Mouse (Mus musculus) liver, embryonic 15.5 days (tissue): ENCODE results near the gene Kdm4b. TPM values are rescaled to one million over a fixed set of nuclear protein-coding genes. Genes with fewer than 3 reads are reported as not detected.

Source experiments
- ATAC-seq: fragments of 200-750 bp; cut with Nextera tagmentation; 2 replicates; pipeline ENCODE4 v1.8.0; 2017; ENCODE audit warnings: moderate number of reproducible peaks, mild to moderate bottlenecking, moderate library complexity; ENCODE audit not compliant: insufficient read depth
- H3K27ac ChIP-seq: fragments of 300-500 bp; sonication (generic); replicated peaks from 2 replicates; pipeline ENCODE4 v1.5.1; 2015; ENCODE audit warnings: mild to moderate bottlenecking, inconsistent platforms
- H3K27me3 ChIP-seq: fragments of 300-500 bp; sonication (generic); 2 replicates; pipeline ENCODE4 v1.6.1; 2015; ENCODE audit warnings: mild to moderate bottlenecking, inconsistent platforms
- H3K36me3 ChIP-seq: fragments of 300-500 bp; sonication (generic); replicated peaks from 2 replicates; pipeline ENCODE4 v1.6.1; 2015; ENCODE audit warnings: moderate library complexity, mild to moderate bottlenecking, inconsistent platforms
- H3K4me1 ChIP-seq: fragments of 300-500 bp; sonication (generic); replicated peaks from 2 replicates; pipeline ENCODE4 v1.6.1; 2015; ENCODE audit warnings: inconsistent platforms
- H3K4me2 ChIP-seq: fragments of 300-500 bp; sonication (generic); 2 replicates; pipeline ENCODE4 v1.6.1; 2015; ENCODE audit warnings: moderate library complexity, mild to moderate bottlenecking, inconsistent platforms
- H3K4me3 ChIP-seq: fragments of 300-500 bp; sonication (generic); replicated peaks from 2 replicates; pipeline ENCODE4 v1.5.1; 2015; ENCODE audit warnings: mild to moderate bottlenecking, inconsistent platforms
- H3K9ac ChIP-seq: fragments of 300-500 bp; sonication (generic); 2 replicates; pipeline ENCODE4 v1.6.1; 2015; ENCODE audit warnings: moderate library complexity, mild to moderate bottlenecking, inconsistent platforms
- H3K9me3 ChIP-seq: fragments of 300-500 bp; sonication (generic); replicated peaks from 2 replicates; pipeline ENCODE4 v1.6.1; 2016; ENCODE audit warnings: inconsistent platforms
- WGBS: fragments of 180-500 bp; shearing (Covaris S2); methylation state at CpG from one replicate; pipeline ENCODE4 v1.1.7; 2015; ENCODE audit warnings: mixed read lengths; ENCODE audit not compliant: insufficient replicate concordance; 5-methylcytosine and 5-hydroxymethylcytosine counted together
- polyA plus RNA-seq: library from polyadenylated mRNA; unstranded; fragments of >200 nt; fragmentation: Nextera tagmentation; extraction: Ambion mirVana; gene quantifications from 2 replicates; pipeline ENCODE4 v1.2.1, GENCODE M21; 2015

Gene Kdm4b
- polyA plus RNA-seq, 1 experiment from 2014 or later, result 7.0 TPM

- H3K9ac ChIP-seq, result no peak overlapping the region
- no peak overlapping the region for H3K4me3 ChIP-seq
- ATAC-seq, result peak; percentile 74
- no peaks in the 10 kb centered on the region for H3K27me3 ChIP-seq
- WGBS, result 44% methylated on average over 4 of the region's 4 CpGs
- H3K27ac ChIP-seq, result peak overlapping the region; percentile 72
- peak overlapping the region; percentile 40 for H3K4me2 ChIP-seq
- H3K4me1 ChIP-seq, result peaks cover 64% of the 10 kb centered on the region
- H3K36me3 ChIP-seq, result peaks cover under 1% of the 10 kb centered on the region; the same call in 1 of the 2 replicates
- H3K9me3 ChIP-seq, result no peaks in the 10 kb centered on the region
Measured at GRCm38 (mm10) chr17:56348128-56348527, 22.3 kb downstream of the Kdm4b start.

DNA sequence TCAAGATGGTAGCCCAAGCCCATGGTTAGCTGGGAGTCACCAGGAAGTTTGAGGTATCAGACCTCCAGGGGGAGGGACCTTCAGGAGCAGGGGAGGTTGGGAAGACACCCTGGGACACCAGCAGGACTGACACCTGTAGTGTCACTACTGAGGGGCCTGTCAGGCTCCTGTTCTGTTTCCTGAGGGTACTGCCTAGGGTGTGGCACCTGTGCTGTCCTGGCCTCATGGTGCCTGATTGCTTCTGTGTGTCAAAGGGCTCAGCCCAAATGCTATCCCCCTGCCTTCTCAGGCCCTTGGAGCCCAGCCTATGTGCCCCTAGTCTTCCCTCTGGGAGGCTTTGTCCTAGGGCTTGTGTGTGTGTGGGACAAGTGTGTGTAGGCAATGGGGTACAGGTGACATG, 22.7 kb downstream of the Kdm4b start:
- peak overlapping the region; percentile 40 for H3K4me2 ChIP-seq
- ATAC-seq, result peak; percentile 65
- H3K27me3 ChIP-seq, result no peaks in the 10 kb centered on the region
- H3K9ac ChIP-seq, result no peak overlapping the region
- H3K4me3 ChIP-seq, result no peak overlapping the region
- H3K4me1 ChIP-seq, result peaks cover 59% of the 10 kb centered on the region
- peak overlapping the region; percentile 72 for H3K27ac ChIP-seq
- no peaks in the 10 kb centered on the region for H3K9me3 ChIP-seq
- peaks cover 5% of the 10 kb centered on the region; the same call in 1 of the 2 replicates for H3K36me3 ChIP-seq

DNA sequence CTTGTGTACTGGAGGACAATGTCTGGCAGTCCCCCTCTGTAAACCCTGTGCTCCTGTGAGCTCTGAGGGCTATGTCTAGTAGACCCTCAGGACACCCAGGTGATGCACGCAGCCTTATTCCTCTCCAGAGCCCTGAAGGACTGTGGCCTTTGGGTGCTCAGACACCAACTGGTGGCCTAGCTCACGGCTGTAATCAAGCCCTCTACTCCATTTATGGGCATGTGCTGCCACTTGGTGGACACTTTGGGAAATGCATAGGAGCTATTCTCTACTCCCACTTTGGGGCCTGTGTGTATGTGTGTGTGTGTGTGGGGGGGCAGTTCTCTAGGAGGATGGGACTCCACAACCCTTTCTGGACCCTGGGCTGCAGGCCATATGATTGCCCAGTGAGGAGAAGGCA, 24.8 kb downstream of the Kdm4b start:
- Histone ChIP-seq H3K36me3 (peaks cover 19% of the 10 kb centered on the region; the same call in 1 of the 2 replicates), H3K9me3 (no peaks in the 10 kb centered on the region), H3K27ac (no peak overlapping the region), H3K4me3 (no peak overlapping the region), H3K27me3 (no peaks in the 10 kb centered on the region), H3K4me1 (peaks cover 42% of the 10 kb centered on the region), H3K4me2 (no peak overlapping the region), H3K9ac (no peak overlapping the region)
- 14% methylated on average over 2 of the region's 2 CpGs for WGBS
- 0 out of 2 replicates have a peak, but pooled peaks have one; percentile 6 for ATAC-seq

DNA sequence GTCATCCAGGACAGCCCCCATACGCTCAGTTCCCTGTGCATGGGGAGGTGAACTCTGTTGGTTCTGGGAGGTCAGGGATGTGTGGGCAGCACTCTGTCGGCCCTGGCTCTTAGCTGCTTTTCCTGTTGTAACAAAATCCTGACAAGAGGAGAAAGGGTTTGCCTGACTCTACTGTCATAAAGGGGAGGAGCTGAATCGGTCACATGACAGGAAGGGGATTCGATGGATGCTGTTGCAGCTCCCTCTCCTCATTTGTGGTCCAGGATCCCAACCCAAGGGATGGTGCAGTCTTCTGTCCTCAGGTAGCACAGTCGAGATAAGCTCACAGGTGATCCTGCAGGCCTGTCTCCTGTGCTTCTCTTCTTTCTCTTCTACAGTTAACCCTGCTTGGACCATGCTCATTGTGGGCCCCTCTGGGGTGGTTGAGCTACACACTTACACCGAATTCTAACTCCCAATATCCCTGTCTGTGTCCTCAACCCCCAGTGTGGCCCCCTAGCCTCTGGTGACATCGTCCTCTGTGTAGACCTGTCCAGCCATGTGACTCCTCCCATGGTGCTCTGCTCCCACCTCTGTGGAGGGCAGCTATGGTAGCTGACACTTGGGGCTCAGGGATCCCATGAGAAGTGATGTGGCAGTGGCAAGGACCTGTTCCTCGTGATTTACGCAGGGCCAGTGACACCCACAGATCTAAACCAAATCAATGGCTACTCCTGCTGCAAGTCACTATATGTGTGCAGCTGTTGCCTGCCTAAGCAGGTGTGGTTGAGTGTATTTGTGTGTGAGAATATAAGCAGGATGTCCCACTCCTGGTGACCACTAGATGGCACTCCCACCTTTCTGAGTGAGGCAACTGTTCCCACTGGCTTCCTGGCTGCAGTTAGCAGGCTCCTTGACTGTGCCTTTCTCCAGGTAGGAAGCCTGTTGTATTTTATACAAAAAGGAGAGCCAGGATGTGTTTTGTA, 31.3 kb downstream of the Kdm4b start:
- no peak overlapping the region for H3K27ac ChIP-seq
- H3K36me3 ChIP-seq, result peaks cover 23% of the 10 kb centered on the region; the same call in 1 of the 2 replicates
- WGBS, result 43% methylated on average over 9 of the region's 9 CpGs
- no peak overlapping the region for H3K9ac ChIP-seq
- no peak overlapping the region for H3K4me3 ChIP-seq
- no peaks in the 10 kb centered on the region for H3K9me3 ChIP-seq
- 0 out of 2 replicates have a peak, but pooled peaks have one; percentile 15 for ATAC-seq
- H3K4me2 ChIP-seq, result no peak overlapping the region
- H3K27me3 ChIP-seq, result no peaks in the 10 kb centered on the region
- H3K4me1 ChIP-seq, result no peaks in the 10 kb centered on the region

- Histone ChIP-seq H3K27me3 (no peaks in the 10 kb centered on the region), H3K9ac (no peak overlapping the region), H3K4me2 (no peak overlapping the region), H3K27ac (no peak overlapping the region), H3K36me3 (peaks cover 15% of the 10 kb centered on the region; the same call in 1 of the 2 replicates), H3K4me1 (no peaks in the 10 kb centered on the region), H3K9me3 (no peaks in the 10 kb centered on the region), H3K4me3 (no peak overlapping the region)
- no peak for ATAC-seq
- WGBS, result 54% methylated on average over 3 of the region's 3 CpGs
Measured at GRCm38 (mm10) chr17:56359183-56359725, 33.4 kb downstream of the Kdm4b start.

DNA sequence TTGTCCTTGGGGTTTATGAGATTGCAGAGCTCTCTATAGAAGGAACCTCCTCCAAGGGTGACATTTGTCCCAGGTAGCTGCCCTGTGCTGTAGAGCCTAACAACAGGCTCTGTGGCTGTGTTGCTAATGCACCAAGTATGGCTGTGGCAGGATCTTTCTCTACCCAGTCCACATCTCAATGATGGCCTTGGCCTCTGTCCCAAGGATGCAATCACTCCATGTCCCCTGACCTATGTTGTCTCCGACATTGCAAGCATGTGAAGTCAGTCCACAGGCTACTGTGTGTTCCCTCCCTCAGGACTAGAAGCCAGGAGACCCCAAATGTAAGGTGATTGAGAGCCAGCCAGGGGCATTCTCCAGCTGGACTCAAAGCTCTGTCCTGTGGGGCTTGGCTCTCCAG, 34.0 kb downstream of the Kdm4b start:
- H3K27ac ChIP-seq, result no peak overlapping the region
- H3K27me3 ChIP-seq, result no peaks in the 10 kb centered on the region
- 69% methylated on average over 1 of the region's 1 CpGs for WGBS
- no peak overlapping the region for H3K4me2 ChIP-seq
- H3K36me3 ChIP-seq, result peaks cover 9% of the 10 kb centered on the region; the same call in 1 of the 2 replicates
- H3K9me3 ChIP-seq, result no peaks in the 10 kb centered on the region
- no peaks in the 10 kb centered on the region for H3K4me1 ChIP-seq
- ATAC-seq, result no peak
- H3K9ac ChIP-seq, result no peak overlapping the region
- no peak overlapping the region for H3K4me3 ChIP-seq

GRCm38 (mm10) chr17:56360451-56360850, 34.6 kb downstream of the Kdm4b start:
- no peaks in the 10 kb centered on the region for H3K27me3 ChIP-seq
- no peak for ATAC-seq

DNA sequence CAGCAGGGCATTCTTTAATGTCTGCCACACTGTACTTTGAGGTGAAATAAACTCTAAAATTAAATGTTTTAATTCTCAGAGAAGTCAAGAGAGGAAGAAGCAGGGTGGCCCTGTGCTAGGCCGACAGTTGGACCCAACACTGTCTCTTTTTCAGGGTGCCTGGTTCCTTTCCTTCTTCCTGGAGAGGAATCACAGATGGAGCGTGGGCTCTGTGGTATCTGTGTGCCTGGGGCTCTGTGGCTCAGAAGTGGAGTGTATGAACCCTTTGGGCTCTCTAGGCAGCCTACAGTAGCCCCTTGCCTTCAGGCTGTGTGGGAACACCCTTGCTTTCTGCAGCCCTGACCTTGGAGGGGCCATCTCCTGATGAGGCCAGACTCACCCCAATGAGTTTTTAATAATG, 35.7 kb downstream of the Kdm4b start:
- no peak for ATAC-seq
- WGBS, result 67% methylated on average over 2 of the region's 2 CpGs
- H3K36me3 ChIP-seq, result 0 out of 2 replicates have a peak, but pooled peaks cover 3% of the 10 kb centered on the region
- no peaks in the 10 kb centered on the region for H3K27me3 ChIP-seq
- H3K9me3 ChIP-seq, result no peaks in the 10 kb centered on the region
- H3K4me1 ChIP-seq, result 0 out of 2 replicates have a peak, but pooled peaks cover 4% of the 10 kb centered on the region
- H3K27ac ChIP-seq, result no peak overlapping the region
- H3K4me3 ChIP-seq, result no peak overlapping the region
- no peak overlapping the region for H3K4me2 ChIP-seq
- no peak overlapping the region for H3K9ac ChIP-seq

More at GRCm38 (mm10) chr17:56360451-56360850, 34.6 kb downstream of the Kdm4b start:
- Histone ChIP-seq H3K36me3 (peaks cover 9% of the 10 kb centered on the region; the same call in 1 of the 2 replicates), H3K9ac (no peak overlapping the region), H3K4me2 (no peak overlapping the region), H3K27ac (no peak overlapping the region), H3K9me3 (no peaks in the 10 kb centered on the region), H3K4me1 (no peaks in the 10 kb centered on the region), H3K4me3 (no peak overlapping the region)
- WGBS, result 72% methylated on average over 8 of the region's 8 CpGs

GRCm38 (mm10) chr17:56365791-56366673, 40.2 kb downstream of the Kdm4b start:
- Histone ChIP-seq H3K9me3 (no peaks in the 10 kb centered on the region), H3K4me1 (0 out of 2 replicates have a peak, but pooled peaks cover 4% of the 10 kb centered on the region), H3K4me2 (no peak overlapping the region), H3K27ac (no peak overlapping the region), H3K9ac (no peak overlapping the region), H3K36me3 (peaks cover 5% of the 10 kb centered on the region; the same call in 1 of the 2 replicates), H3K27me3 (no peaks in the 10 kb centered on the region), H3K4me3 (no peak overlapping the region)
- no peak for ATAC-seq
- 43% methylated on average over 7 of the region's 7 CpGs for WGBS

- no peak for ATAC-seq
- no peak overlapping the region for H3K27ac ChIP-seq
- no peak overlapping the region for H3K4me2 ChIP-seq
- no peaks in the 10 kb centered on the region for H3K9me3 ChIP-seq
- 85% methylated on average over 6 of the region's 6 CpGs for WGBS
- H3K9ac ChIP-seq, result no peak overlapping the region
- H3K4me3 ChIP-seq, result no peak overlapping the region
- H3K36me3 ChIP-seq, result peaks cover 5% of the 10 kb centered on the region; the same call in 1 of the 2 replicates
- H3K27me3 ChIP-seq, result no peaks in the 10 kb centered on the region
- peaks cover 12% of the 10 kb centered on the region; the same call in 1 of the 2 replicates for H3K4me1 ChIP-seq
Measured at GRCm38 (mm10) chr17:56368291-56368790, 42.5 kb downstream of the Kdm4b start.
